Comparison of ENCODE assay signal across 10 mouse cellular contexts in genomic region chr12:4488411-4488810, GRCm38 (mm10). TPM values are rescaled to one million over a fixed set of nuclear protein-coding genes. Genes with fewer than 3 reads are reported as not detected.
DNase-seq lines count a peak whose midpoint lies in the region; ATAC-seq lines count a peak whose summit lies in the region.
"Had no signal": no experiment of that assay in that cellular context is flagged by ENCODE, and none has a peak within 500 bp of the region (broad histone marks: within the 10 kb centered on the region; RNA-seq: fewer than 3 reads in every experiment).

No protein-coding gene starts in this region.

- H3K4me2 ChIP-seq in neural tube, embryonic 15.5 days, result no peak overlapping the region
- H3K4me2 ChIP-seq: neural tube, embryonic 12.5 days had no signal

- peak; percentile 92 for DNase-seq in heart, adult 11 months
- DNase-seq in heart, postnatal 25 days (ENCODE audit: low spot score), result no peak
- peak; percentile 43 for DNase-seq in right cerebral cortex, postnatal 4 days
- DNase-seq in right cerebral cortex, postnatal 36 days (ENCODE audit: low spot score in 2 of 2), result no peak
- DNase-seq in heart, postnatal 4 days, result peak; percentile 47
- peak; percentile 68 for DNase-seq in testis, postnatal 14 days (ENCODE audit: low spot score)
- DNase-seq in embryonic facial prominence, embryonic 10.5 days (ENCODE audit: low spot score), result no peak
- DNase-seq: embryo, embryonic 11 days had no signal

- H3K9ac ChIP-seq in neural tube, embryonic 15.5 days (replicated peaks), result no peak overlapping the region
- H3K9ac ChIP-seq: neural tube, embryonic 12.5 days had no signal

- no peaks in the 10 kb centered on the region for H3K36me3 ChIP-seq in neural tube, embryonic 15.5 days
- H3K36me3 ChIP-seq in embryonic facial prominence, embryonic 10.5 days (replicated peaks), result no peaks in the 10 kb centered on the region
- H3K36me3 ChIP-seq: neural tube, embryonic 12.5 days had no signal

- no peak overlapping the region for H3K27ac ChIP-seq in neural tube, embryonic 15.5 days (replicated peaks)
- H3K27ac ChIP-seq in embryonic facial prominence, embryonic 10.5 days (replicated peaks), result no peak overlapping the region
- H3K27ac ChIP-seq: neural tube, embryonic 12.5 days had no signal

- WGBS in neural tube, embryonic 15.5 days, result 70% methylated on average over 6 of the region's 6 CpGs
- WGBS in embryonic facial prominence, embryonic 10.5 days, result 83% methylated on average over 6 of the region's 6 CpGs

- no peaks in the 10 kb centered on the region for H3K9me3 ChIP-seq in neural tube, embryonic 15.5 days (replicated peaks)
- no peaks in the 10 kb centered on the region for H3K9me3 ChIP-seq in embryonic facial prominence, embryonic 10.5 days
- H3K9me3 ChIP-seq: neural tube, embryonic 12.5 days had no signal

- no peak for ATAC-seq in neural tube, embryonic 15.5 days (ENCODE audit: low FRiP score)

- intact Hi-C loops in heart, postnatal 25 days (cut with DNase I), result no loop called here

- H3K4me1 ChIP-seq in neural tube, embryonic 15.5 days, result no peaks in the 10 kb centered on the region
- H3K4me1 ChIP-seq in embryonic facial prominence, embryonic 10.5 days, result peaks cover 3% of the 10 kb centered on the region; the same call in 1 of the 2 replicates
- H3K4me1 ChIP-seq: neural tube, embryonic 12.5 days had no signal

- H3K27me3 ChIP-seq in neural tube, embryonic 15.5 days (replicated peaks), result no peaks in the 10 kb centered on the region
- no peaks in the 10 kb centered on the region for H3K27me3 ChIP-seq in embryonic facial prominence, embryonic 10.5 days (replicated peaks; ENCODE audit: low read depth, poor library complexity, severe bottlenecking)
- H3K27me3 ChIP-seq: neural tube, embryonic 12.5 days had no signal

- H3K4me3 ChIP-seq in neural tube, embryonic 15.5 days (replicated peaks), result no peak overlapping the region
- no peak overlapping the region for H3K4me3 ChIP-seq in embryonic facial prominence, embryonic 10.5 days
- H3K4me3 ChIP-seq: neural tube, embryonic 12.5 days had no signal

RNA-seq across cellular contexts. Expression of gene Ncoa1, which starts 11.4 kb away (rescaled TPM):
- total RNA-seq in heart, postnatal 25 days (2021), result 10 to 100 TPM; 29.2 to 34.6 TPM
- total RNA-seq in heart, postnatal 4 days (2021), result 10 to 100 TPM; 39.1 to 40.7 TPM
- 13.7 and 15.8 TPM in 2 replicates for polyA plus RNA-seq in neural tube, embryonic 15.5 days (2015; fragmentation: Nextera tagmentation; extraction: Ambion mirVana)
- polyA plus RNA-seq in embryonic facial prominence, embryonic 10.5 days (2016; fragmentation: Nextera tagmentation; extraction: Ambion mirVana), result 2.4 and 2.7 TPM in 2 replicates

Comparison
In these comparisons a context has a peak if more than half of its experiments do, and no peak if none do; other contexts are left out.
1. DNase-seq: peak in heart, adult 11 months (single experiment), right cerebral cortex, postnatal 4 days (single experiment), heart, postnatal 4 days (single experiment) and testis, postnatal 14 days (single experiment); none in heart, postnatal 25 days (single experiment), right cerebral cortex, postnatal 36 days (0 of 2) and embryonic facial prominence, embryonic 10.5 days (single experiment).